Mouse (Mus musculus) liver, postnatal 0 days (tissue): ENCODE data around the gene St6gal2.

ENCODE experiments used
- CTCF ChIP-seq: sonication (generic); IDR thresholded peaks from 2 replicates; pipeline ENCODE4 v1.5.1; 2016; ENCODE audit warnings: antibody characterized with exemption, low read depth
- EP300 ChIP-seq: IDR thresholded peaks from 2 replicates; pipeline ENCODE4 v1.6.1; 2016; ENCODE audit warnings: antibody characterized with exemption, low read depth, mild to moderate bottlenecking

GRCm38 (mm10) chr17:55406043-55406442, 39.1 kb upstream of the St6gal2 start:
- TF ChIP-seq EP300 (no peak), CTCF (no peak)
